Mouse (Mus musculus) CD8-positive naive resting alpha-beta T cell, adult 2 months (primary cell): ENCODE measurements around the gene Nudt1.

Source experiments
- DNase-seq, 2 experiments: peaks; one replicate each; pipeline ENCODE4 v3.0.0; 2022; ENCODE audit warnings: low read depth in 2 of 2, low spot score in 2 of 2

Nudt1 gene

GRCm38 (mm10) chr5:140321042-140321755, at the start of gene Nudt1, which contains the start of gene Mad1l1:
TSS of gene Nudt1 (plus strand) at chr5:140321656.
TSS of gene Mad1l1 (minus strand) at chr5:140321552.
- peak; percentile 90 to 91 for DNase-seq

- no peak for DNase-seq
These were observed 44.7 kb upstream of the Nudt1 start for GRCm38 (mm10) chr5:140276779-140277178.

DNA sequence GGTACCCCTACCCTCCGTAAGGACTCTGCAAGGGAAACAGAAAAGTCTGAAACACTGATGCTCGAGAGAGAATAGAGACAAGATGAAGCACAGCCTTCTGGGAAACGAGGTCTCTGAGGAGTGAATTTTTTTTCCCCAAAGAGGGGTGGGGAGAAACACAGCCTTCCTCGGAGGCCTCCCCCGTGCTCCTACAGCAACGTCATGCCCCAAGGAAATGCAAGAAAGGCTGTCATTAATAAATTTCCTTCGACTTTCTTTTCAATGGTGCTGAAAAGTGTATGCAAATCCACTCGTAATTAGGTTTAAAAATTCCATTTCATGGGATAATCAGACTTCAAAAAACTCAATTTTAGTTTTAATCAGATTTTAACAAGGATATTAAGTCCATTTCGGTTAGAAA, 41.3 kb upstream of the Nudt1 start:
- DNase-seq: no peak

- no peak for DNase-seq
These were observed 39.1 kb upstream of the Nudt1 start for GRCm38 (mm10) chr5:140282376-140282775.

- no peak for DNase-seq
These were observed 38.6 kb upstream of the Nudt1 start for GRCm38 (mm10) chr5:140282900-140283299.

DNA sequence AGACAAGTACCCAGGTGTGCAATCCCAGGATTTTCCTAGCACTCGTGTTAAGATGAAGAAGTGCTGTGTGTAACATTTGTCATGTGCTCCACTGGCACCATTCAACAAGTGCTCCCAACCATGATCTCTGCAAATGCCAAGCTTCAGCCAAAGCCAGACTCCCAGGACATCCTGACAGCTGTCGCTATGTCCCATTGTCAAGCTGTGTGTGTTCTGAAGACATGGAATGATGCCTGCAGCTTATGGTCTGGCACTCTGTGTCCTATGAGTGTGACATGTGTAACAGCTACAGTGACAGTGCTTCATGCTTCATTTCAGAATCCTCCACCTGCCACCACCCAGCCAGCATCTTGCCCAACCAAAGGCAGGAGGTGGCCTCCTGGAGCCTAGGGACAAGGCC, 37.4 kb upstream of the Nudt1 start:
- no peak for DNase-seq

GRCm38 (mm10) chr5:140284761-140285160, 36.7 kb upstream of the Nudt1 start:
- no peak for DNase-seq

DNA sequence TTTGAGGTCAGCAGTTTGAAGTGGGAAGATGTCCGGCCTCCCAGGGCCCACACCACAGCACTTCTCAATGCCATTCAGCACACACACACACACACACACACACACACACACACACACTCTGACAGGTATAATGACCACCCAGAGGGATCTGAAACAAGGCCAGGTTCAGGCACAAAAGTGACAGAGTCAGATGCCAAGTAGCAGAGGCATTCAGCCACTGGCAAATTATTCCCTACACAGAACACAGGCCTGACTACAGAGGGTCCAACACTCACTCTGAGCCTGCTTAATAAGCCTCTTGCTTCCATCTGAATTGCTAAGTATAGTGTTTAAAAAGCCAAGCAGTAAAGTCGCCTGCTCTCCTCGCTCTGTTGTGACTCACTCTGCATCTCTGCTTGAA, 33.2 kb upstream of the Nudt1 start:
- DNase-seq: no peak

DNA sequence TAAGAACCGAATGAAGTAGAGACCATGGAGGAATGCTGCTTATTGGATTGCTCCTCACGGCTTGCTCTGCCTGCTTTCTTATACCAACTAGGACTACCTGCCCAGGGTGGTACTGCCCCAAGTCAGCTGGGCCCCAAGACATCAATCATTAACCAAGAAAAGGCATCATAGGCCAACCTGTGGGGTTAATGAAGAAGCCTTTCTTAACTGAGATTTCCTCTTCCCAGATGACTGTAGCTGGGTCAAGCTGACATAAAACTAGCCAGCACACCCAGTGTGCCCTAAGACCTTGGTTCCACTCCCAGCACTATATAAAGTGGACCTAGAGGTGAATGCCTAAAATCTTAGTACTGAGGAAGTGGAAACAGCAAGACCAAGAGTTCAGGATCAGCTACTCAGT, 32.3 kb upstream of the Nudt1 start:
- DNase-seq: no peak

- peak; percentile 45 to 54 for DNase-seq
These were observed 29.3 kb upstream of the Nudt1 start for GRCm38 (mm10) chr5:140292152-140292551.

DNA sequence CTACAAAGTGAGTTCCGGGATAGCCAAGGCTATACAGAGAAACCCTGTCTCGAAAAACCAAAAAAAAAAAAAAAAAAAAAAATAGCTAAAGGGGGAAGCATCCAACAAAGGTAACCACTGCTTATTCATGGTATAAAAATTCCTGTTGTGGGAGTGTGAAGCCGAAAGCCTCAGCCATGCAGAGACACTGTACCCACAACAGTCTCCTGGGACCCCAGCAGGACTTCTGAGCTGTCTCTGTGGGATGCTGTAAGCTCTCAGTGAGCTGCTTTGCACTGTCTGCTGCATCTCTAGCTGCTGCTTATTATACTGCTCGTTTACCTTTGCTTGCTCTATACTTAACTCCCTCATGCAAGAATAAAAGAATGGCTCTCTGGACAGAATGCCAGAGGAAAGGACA, 23.2 kb upstream of the Nudt1 start:
- DNase-seq: no peak

DNA sequence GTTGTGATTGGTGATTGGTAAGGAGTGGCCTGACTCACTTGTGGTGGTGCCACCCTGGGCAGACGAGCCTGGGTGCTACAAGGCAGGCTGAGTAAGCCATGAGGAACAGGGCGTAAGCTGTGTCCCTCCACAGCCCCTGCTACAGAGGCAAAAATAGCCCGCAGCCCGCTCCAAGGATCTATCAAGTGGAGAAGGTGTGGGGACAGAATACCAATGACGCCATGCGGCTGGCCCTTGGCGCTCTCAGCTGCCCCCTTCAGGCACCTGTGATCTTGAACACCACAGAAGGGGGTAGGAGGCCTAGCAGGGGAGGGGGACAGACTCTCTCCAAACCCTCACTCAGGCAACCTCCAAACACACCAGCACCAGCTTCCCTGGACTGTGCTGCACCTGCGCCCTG, 15.4 kb upstream of the Nudt1 start:
- DNase-seq: no peak

- DNase-seq: no peak
These were observed 13.9 kb upstream of the Nudt1 start for GRCm38 (mm10) chr5:140307602-140308001.

DNA sequence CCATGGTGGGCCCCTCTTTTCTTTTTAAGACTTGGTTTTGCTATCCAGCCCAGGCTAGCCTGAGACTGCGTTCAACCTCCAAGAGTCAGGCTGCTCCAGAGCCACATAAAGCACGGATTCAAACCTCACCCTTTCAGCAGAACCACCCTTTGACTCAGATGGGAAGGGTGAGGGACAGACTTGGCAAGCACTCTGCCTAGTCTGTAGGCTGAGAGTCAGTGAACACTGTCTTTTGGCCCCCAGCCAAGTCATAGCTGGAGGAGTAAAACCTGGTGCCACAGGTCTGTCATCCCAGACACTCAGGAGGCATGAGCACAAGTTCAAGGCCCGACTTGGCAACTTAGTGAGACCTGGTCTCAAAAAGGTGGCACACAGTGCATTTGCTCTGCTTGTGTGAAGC, 4.7 kb upstream of the Nudt1 start:
- DNase-seq: no peak

DNA sequence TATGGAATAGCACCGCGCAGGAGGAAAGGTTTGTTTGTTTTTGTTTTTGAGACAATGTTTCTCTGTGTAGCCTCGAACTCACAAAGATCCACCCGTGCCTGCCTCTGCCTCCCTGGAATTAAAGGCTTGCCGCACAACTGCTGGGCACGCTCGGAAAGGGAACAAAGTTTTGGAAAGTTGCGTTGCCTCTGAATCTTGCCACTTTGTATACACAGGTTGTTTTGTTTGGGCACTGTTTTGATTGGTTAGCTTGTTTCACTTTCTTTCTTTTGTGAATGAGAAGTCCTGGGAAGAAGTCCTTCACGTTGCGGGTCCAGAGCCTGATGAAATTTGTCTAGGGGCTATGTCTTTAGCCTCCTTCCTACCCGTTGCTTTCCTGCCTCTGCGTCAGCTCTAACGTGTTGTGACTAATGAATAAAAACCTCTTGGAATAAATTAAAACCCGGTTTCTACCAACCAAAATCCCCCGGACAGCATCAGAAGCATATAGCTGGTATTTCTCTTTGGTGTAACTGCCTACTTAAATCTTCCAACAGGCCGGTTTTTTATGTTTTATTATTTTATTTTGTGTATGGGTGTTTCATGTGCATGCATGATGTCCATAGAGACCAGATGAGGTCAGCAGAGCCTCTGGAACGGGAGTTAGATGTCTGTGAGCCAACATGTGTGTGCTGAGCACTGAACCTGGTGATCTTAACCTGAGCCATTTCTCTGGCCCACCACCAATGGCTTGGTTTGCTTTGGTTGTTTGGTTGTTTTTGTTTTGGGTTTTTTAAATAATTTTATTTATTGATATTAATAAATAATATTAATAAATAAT, 510 bp downstream of the Nudt1 start:
- DNase-seq: no peak

GRCm38 (mm10) chr5:140324058-140324457, 2.6 kb downstream of the Nudt1 start:
- DNase-seq: no peak

GRCm38 (mm10) chr5:140331615-140332512, 10.4 kb downstream of the Nudt1 start, which contains the start of gene Mrm2:
TSS of gene Mrm2 (minus strand) at chr5:140331898.
- peak; percentile 64 to 78 for DNase-seq

DNA sequence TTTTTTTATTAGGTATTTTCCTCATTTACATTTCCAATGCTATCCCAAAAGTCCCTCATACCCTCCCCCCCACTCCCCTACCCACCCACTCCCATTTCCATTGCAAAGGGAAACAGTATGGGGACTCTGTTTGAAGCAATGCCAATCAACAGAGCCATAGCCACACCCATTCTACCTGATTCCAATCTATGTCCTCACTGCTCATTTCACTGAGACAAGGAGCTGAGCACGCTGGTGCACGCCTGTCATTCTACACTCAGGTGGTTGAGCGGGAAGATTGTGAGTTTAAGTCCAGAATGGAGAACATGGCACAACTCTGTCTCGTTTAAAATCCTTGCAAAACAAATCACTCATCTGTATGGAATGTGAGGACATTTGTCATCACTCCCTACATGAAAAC, 11.1 kb downstream of the Nudt1 start:
- no peak for DNase-seq

DNA sequence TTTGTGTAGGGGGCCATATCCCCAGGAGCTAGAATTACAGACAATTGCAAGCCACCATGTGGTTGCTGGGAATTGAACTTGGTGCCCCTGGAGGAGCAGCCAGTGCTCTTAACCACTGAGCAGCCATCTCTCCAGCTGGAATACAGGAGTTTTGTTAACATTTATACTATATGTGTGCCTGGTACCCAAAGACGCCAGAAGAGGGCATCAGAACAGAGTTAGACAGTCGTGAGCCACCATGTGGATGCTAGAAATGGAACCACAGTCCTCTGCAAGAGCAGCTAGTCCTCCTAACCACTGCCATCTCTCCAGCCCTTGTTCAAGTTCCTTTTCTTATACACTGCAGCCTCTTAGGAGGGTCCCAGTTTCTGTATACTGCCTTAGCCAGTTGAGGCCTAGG, 12.2 kb downstream of the Nudt1 start:
- no peak for DNase-seq

DNA sequence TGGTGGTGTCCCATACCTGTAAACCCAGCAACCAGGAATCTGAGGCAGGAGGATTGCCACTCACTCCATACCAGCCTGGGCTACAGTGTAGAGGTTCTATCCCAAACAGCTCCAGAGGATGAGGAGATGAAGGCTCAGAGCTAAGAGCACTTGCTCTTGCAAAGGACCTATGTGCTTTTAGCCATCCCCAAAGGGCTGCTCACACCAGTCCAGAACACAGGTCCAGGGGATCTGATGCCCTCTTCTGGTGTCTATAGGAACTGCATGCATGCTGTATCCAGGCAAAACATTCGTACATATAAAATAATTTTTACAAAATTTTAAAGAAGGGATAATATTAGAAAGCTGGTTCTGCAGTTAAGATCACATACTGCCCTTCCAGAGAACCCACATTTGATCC, 15.2 kb downstream of the Nudt1 start:
- DNase-seq: peak; percentile 20 to 36

DNA sequence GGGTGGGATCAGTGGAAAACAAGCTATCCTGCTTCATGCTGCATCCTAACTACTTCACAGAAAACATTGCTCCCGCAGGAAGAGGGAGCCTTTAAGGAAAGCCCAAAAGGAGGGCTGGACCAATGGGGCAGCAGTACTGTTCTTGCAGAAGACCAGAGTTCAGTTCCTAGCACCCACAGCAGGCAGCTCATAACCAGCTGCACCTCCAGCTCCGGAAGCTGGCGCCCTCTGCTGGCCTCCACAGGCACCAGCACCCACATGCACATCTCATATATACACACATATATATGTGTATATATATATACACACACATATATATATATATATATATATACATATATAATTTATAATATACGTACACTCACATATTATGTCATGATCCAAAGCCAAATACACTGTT, 17.3 kb downstream of the Nudt1 start:
- no peak for DNase-seq
